Mouse (Mus musculus): ENCODE data around the gene Cpox. TPM values are rescaled to one million over a fixed set of nuclear protein-coding genes. Genes with fewer than 3 reads are reported as not detected.

Cpox gene
- total RNA-seq, 4 experiments from 2014 or later: 41.4 to 46.8 (median 43.7) TPM

DNA sequence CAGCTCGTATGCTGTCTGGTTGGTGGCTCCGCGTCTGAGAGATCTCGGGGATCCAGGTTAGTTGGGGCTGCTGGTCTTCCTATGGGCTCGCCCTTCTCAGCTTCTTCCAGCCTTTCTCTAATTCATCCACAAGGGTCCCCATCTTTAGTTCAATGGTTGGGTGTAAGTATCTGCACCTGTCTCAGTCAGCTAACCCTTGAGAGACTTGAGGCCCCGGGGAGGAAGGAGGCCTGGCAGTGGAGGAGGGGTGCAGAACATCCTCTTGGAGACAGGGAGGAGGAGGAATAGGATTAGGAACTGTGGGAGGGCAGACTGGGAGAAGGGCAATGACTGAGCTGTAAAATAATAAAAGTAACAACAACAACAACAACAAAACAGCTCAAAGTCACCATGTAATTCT lies 30.1 kb downstream of the Cpox start:
- DNase-seq (ENCODE audit: low spot score in 2 of 2): no peak

DNA sequence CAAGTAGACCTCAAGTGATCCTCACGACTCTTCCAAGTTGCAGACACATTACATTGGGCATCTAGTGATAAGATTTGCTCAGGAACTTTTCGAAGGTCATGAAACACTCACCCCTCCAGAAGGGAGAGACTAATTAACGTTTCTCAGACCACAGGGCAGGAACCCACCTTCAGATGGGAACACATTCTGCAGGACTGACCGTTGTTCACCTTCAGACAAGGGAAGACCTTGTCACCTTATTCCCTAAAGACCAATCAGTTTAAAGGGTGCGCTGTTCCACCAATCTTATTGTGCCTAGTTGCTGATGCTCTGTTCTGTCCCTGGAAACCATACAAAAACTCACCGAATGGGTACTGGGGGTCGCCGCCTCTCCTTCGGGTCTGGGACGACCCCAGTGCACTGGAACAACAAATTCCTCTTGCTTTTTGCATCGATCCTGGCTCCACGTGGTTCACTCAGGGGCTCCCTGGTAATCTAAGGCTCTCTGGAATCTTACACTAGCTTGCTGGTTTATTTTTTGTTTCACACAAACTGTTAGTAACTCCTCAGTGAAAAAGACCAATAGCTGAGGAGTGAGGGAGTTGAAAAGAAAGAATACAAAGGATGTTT lies 30.8 kb downstream of the Cpox start:
- DNase-seq (ENCODE audit: low spot score in 2 of 2): no peak

DNA sequence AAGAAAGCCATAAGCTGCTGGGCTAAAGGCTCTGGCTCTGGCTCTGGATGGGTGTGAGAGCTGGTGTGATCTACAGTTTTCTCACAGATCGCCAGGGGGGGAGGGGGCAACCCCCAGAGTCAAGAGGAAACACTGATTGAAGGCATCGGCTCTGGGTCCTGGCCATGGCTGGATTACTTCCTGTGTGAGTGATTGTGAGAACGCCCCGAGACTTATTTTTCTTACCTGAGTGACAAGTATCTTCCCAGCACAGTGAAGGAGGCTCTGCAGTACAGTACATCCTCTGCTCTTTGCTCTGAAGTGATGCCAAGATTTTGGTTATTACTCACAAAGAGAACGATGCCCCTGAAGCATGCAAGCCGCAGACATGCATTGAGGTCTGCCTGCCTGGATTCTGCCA lies 31.7 kb downstream of the Cpox start:
- DNase-seq (ENCODE audit: low spot score in 2 of 2): no peak

DNA sequence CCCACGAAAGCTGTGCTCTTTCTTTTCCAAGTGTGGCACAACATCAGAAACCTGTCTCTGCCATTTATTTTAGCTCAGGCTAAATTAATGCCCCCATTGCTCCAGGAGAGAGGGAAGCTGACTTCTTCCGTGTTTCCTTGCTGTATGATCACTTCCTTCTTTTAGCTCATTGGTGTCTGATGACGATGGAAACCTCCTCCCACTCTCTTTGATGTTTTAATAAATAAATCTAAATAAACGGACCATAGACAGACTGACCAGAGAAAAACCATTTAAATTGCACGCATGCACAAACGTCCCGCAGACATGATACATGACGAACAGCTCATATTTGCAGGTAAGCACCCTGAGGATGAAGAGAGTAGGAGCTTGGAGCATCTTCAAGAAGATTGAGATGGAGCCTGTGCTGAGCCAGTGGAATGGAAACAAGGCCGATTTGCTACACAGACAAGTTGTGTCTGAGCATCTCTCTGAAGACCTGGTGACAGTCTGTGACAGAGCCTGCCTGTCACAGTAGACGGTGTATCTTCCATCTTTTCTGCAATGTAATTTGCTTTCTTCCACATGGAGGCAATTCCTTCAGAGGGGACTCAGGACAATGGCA lies 32.3 kb downstream of the Cpox start:
- no peak for DNase-seq (ENCODE audit: low spot score in 2 of 2)

DNA sequence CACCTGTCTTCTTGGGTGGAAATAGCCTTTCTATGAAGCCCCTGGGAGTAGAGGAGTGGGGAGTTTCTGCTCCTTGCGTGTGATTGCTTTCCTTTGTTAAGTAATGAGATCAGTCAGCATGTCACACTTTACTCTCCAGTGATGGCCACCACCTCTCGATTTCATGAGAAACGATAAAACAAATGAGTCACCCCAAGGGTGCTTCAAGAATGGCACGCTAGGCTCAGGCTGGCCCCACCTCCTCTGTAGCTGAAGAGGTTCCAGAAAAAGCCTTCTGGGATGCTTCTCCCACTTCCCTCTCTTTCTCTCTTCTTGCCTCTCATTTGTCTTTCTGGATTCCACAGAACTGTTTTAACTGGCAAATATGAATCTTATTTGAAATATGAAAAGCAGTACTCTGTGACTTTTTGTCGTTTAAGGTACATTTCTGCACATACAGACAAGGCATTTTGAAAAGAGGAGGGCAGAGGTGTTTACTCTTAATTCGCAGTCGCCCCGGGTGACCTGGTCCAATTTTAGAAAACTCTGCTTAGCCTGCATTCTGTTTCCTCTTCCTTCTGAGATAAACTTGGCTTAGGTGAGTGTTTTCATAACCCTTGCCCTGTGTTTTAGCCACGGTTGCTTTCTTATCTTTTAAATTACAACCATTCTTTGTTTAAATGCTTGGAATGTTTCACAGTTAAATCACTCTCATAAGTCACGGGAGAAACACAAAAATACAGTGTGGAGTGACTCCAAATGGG lies 33.5 kb downstream of the Cpox start:
- DNase-seq (ENCODE audit: low spot score in 2 of 2): no peak

DNA sequence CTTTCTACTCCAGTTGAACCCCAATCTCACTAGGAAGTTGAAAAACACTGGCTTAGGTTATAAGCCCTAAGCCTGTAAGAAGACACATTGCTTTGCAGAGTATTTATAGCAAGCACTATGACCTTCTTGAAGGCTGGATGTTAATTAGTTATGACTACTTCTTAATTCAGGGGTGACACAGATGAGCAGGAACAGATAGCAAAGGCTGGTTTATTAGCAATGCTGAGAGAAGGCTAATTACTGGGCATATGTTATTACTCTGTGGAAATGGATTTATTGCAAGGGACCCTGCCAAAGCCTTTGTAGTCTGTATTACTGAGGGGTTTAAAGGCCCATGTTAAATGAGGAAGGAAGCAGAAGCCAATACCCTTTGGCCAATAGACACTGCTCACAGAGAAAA lies 34.9 kb downstream of the Cpox start:
- DNase-seq (ENCODE audit: low spot score in 2 of 2): no peak

DNA sequence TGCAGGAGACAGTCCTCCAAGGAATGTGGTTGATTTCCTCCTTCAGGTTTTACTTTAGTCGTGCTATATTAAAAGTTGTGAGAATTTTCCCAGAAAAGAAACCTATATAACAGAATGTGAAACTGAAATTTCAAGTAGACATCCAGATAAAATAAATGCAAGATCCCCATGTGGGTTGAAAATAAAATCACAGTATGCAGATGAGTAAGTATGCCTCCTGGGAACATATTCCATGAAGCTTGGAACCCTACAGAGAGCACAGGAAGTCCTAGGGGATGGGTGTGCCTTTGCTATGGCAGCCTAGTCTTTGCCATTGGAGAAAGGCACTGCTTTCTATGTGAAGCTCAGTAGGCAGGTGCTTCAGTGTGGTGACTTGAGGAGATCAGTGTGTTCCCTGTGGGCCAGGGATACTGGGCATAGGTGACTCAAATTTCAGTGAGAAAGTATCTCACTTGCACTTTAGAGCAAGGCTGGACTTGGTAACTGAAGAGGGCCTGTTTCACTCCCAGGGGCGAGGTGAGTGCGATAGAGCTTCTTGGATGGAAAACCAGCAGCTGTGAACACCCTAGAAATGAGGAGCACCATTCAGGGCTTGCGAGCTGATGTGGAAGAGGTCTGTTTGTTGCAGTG lies 37.3 kb downstream of the Cpox start:
- DNase-seq (ENCODE audit: low spot score in 2 of 2): no peak

DNA sequence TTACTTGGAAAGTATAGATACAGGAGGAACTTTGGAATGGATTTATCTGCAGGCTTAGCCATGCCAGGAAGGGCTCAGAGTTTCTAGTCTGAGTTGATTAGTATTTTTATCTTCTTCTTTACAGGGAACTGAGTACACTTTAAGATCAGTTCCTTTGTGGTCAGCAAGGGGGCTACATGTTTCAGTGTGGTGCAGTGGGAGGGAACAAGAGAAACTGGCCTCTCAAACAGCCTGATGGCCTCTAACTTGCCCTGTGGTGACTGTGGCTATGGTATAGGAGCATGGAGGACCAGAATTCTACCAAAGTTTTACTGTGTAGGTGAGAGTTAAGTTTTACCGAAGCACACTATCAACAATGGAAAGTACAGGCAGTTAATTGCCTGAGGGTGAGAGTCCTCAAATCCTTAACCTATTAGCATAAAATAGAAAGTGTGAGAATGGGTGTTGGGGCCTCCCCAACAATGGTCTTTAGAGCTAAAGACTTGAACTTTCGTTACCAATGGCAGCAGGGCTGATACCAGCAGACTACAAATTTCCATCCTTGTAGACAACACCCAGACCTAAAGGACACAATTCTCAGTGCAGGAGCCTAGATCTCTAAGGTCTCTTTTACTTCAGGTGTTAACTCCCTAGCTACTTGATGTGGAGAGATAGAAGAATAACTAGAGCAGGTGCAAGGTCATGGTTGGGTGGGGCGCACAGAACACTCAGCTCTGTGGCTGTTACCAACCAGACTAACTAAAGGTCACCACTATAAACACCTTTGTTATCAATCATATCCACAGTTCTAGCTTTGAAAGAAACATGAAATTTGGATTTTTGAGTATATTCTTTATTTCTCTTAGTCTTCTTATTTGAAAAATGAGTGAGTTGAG lies 38.7 kb downstream of the Cpox start:
- no peak for DNase-seq (ENCODE audit: low spot score in 2 of 2)

DNA sequence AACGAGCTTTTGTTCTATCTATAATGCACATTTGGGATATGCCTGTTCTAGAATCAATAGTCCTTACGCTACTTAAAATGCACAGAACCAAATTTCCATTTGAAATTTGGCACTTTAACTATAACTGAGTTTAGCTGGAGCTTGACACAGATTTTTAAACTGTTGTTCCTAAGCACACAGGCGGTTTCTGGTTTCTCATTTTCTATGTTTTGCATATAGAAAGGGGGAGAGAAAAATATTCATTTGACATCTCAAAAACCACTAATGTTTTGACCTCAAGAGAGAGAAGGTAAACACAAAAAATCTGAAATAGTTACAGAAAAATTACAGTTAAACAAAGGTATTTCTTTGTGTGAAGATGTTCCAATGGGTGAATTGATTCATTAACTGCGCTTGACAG lies 39.4 kb downstream of the Cpox start:
- no peak for DNase-seq (ENCODE audit: low spot score in 2 of 2)

DNA sequence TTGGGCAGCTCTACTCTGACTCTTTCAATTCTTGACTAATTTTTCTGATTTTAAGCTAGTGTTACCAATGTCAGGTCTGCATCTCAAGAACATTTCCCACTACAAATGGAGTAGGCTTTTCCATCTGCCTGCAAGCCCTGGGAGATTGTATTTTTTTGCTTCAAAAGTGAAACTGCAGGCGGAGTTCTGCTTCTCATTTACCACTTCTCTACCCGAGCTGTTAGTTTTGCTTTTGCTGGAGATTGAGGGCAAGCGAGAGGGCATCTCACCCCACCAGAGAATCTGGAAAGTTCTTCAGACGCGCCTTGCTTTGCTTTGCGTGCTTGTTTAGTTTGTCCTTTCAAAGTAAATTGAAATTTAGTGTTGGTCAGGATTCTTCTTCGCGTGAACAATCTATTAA lies 42.1 kb downstream of the Cpox start:
- no peak for DNase-seq (ENCODE audit: low spot score in 2 of 2)

DNA sequence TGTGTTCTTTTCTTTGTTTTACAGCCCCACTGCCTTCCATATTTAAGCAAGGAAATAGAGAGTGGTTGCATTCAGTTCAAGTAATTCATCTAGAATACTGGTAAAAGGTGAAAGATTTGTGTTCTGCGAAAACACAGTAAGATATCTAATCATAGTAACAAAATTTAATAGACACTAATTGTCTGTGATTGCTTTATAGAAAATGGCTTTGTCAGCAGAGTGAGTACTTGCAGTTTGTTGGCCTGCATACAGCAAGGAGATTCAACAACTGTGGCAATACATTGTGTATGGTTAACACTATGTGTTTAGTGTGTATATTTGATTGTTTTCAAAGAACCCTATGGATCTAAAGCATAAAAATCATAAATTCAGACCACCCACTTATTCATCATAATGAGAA lies 43.0 kb downstream of the Cpox start:
- DNase-seq (ENCODE audit: low spot score in 2 of 2): no peak

DNA sequence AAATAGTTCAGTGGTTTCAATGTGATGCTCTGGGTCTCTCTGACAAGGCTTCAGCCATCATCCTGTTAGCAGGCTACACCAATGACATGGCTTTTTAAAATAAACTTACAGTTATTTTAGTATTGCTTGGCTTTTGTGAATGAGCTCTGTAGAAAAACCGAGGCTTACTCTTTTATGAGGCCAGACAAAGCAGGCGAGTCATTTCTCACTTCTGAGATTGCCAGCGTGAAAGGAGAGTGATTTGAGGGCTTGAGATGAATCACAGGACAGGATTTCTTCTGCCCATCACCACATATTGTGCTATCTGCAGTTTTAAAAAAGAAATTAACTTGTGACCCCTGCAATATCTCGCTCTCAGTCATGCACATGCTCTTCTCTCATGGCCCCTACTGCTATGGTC lies 44.9 kb downstream of the Cpox start:
- DNase-seq (ENCODE audit: low spot score in 2 of 2): no peak

DNA sequence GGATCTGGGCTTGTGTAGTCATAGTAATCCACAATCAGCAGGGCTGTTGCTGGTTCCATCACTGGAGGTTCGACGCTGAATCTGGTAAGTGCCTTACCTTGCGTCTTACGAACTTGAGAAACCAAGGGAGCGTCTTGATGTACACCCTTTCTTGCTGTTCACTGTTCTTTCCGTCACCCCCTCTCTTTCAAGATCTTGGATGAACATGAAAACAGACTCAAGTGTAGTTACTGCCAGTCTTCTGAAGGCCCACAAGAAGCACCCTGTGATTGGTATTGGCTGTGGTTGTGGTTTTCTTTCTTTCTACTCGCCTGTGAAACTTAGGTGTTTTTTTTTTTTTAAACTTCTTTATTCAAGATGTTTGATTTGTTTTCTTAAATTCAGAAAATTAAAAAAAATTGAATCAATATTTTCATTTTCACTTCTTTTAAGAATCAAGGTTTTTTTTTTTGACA lies 48.6 kb downstream of the Cpox start, which contains the start of gene Gpr15:
Gene Gpr15, minus strand, starts transcription at position 405 of the 455 bp plus-strand sequence.
- DNase-seq (ENCODE audit: low spot score in 2 of 2): no peak

DNA sequence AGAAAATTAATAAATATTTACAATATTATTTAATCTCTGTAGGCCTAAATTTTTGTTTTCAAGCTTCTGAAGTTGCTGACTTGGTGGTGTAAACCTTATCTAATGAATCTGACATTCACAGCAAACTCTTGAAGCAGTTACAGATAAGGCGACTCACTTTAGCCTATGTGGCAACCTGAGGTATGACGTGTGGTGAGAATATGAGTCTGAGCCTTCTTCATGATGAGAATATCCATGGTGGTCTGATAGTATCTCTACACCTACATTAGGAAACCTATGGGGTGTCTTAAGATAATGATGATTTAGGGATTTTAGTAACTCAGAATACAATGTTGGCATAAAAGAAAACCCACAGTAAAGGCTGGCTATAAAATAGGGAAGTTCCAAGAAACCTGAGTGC lies 52.2 kb downstream of the Cpox start:
- no peak for DNase-seq (ENCODE audit: low spot score in 2 of 2)

DNA sequence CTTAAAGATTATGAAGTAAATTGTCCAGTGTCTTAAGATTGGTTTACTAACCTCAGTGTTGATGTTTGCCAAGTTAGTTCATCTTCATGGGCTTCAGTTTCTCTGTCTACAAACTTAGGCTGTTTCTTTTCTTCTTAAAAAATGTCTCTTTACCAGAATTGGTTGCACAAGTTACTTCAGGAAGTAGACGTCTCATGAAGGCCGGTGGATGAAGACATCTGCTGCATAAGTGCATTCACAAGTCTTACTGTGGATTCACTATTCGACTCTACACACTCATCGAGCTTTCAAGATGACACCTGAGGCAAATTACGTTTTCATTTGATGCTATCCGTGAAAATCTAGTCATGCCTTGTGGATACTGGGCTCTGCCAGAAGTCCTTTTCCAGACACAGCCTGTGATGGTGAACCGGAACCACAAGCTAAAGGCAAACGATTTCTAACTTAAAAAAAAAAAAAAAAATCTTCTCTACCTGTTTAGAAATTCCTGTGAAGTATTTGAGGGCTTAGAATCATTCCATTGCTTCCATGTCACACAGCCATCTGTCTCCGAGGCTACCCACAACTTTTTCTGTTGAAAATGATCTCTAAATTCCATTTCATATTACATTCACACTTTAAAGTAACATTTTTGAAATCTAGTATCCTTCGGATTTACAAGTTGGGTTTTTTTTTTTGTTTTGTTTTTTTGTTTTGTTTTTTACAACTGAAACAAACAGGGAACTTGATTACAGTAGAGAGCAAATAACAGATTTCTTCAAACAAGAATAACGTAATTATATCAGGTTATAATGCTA lies 56.8 kb downstream of the Cpox start:
- no peak for DNase-seq (ENCODE audit: low spot score in 2 of 2)

DNA sequence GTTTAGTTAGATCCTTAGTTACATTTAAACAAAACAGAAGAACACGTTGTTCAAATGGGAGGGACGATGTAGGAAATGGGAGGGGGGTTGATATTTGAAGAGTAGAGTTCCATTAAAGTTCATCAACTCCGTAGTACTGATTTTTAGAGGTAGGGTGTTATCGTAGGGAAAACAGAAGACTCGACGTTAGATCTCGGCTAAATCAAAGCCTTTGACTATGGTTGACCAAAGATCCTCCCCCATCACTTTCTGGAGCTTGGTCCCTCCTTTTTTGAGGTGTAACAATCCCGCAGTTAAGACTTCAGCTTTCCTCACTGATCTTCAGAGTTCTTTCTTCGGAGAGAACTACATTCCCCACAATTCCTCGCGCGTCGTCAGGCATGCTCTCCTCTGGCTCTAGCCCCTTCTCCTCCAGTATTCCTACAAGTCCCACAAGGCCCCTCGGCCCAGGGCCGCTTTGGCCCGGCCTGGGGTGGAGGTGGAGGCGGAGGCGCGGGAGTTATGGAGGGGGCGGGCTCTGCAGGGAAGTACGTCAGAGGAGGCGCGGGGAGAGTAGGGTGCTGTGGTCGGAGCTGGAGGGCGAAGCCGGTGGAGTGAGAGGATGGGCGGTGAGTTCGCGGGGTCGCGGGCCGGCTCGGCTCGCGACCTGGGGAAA lies 57.5 kb downstream of the Cpox start, which contains the start of gene Cldnd1:
Gene Cldnd1, plus strand, starts transcription at position 434 of the 655 bp plus-strand sequence.
- peak; percentile 81 to 95 for DNase-seq (ENCODE audit: low spot score in 2 of 2)

DNA sequence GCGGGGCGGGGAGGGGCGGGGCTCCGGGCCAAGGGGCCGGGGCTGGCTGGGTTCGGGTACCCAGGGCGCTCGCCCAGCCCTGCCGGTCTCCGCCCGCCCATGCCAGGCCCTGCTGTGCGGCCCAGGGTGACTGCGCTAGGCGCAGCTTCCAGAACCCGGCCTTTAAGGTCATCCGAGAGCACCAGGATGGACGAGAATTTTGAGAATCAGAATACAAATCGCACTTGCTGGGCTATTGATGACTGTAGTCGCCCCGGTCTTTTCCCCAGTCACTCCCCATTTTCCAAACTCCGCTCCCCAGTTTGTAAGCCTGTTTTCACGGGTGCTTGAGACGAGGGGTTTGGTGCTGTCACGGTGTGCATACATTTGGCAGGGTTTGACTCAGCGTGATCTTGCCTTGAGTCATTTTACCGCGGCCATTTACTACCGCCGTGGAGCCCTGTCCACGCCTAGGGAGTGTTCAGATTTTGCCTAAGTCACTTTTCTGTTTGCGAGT lies 58.1 kb downstream of the Cpox start:
- DNase-seq (ENCODE audit: low spot score in 2 of 2): peak in 1 of 2 experiments; percentile 29

DNA sequence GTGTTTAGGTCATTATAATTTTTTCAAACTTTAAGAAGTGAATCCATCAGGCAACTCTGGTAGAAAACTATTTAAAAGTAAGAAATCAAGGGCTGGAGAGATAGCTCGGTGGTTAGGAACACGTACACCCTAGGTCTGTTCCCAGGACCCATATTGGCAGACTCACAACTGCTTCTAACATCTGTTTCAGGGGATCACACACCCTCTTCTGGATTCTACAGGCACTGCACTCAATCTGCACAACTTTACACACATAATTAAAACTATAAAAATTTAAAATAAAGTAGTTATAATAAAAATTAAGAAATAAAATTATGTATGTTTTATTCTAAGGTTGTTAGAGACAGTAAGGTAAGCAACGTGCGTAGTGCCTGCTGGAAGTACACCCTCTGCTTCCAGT lies 68.1 kb downstream of the Cpox start:
- DNase-seq (ENCODE audit: low spot score in 2 of 2): no peak

DNA sequence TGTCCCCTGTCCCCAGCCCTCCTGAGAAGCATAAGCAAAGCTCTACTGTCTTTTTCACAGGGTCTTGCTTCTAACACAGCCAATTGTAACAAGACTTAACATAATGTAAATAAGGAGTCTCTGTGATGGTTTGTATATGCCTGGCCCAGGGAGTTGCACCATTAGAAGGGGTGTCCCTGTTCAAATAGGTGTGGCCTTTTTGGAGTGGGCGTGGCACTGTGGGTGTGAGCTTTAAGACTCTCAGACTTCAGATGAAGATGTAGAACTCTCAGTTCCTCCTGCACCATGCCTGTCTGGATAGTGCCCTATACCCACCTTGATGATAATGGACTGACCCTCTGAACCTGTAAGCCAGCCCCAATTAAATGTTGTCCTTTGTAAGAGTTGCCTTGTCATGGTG lies 68.7 kb downstream of the Cpox start:
- no peak for DNase-seq (ENCODE audit: low spot score in 2 of 2)

DNA sequence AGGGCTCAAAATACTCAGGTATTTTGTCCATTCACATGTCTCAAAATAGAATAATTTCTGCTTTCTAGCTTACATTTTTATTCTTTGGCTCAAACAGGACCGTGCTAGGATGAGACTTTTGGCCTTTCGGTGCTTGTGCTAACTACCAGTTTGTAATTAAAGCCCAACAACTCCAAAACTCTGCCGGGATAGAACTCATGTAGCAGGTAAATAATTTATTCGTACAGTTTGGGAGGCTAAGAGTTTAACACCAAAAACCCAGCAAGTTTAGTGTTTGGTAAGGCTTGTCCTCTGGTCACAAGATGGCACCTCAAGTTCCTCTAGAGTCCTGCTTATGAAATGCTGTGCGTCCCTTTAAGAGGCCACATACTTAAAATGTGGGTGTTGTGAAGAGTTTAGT lies 70.7 kb downstream of the Cpox start:
- no peak for DNase-seq (ENCODE audit: low spot score in 2 of 2)

Data from left cerebral cortex, adult 8-10 months (tissue).